ENCODE assay signal across 8 mouse cellular contexts in genomic region chr15:99502311-99502831, GRCm38 (mm10). TPM values are rescaled to one million over a fixed set of nuclear protein-coding genes. Genes with fewer than 3 reads are reported as not detected.
DNase-seq lines count a peak whose midpoint lies in the region; ATAC-seq lines count a peak whose summit lies in the region.
"Had no signal": no experiment of that assay in that cellular context is flagged by ENCODE, and none has a peak within 500 bp of the region (broad histone marks: within the 10 kb centered on the region; RNA-seq: fewer than 3 reads in every experiment).

No protein-coding gene starts in this region.

- H3K27me3 ChIP-seq in lung, embryonic 16.5 days (ENCODE audit: control insufficient read depth, insufficient read depth, low read depth, low read length) = no peaks in the 10 kb centered on the region
- H3K27me3 ChIP-seq in forebrain, embryonic 16.5 days (replicated peaks; ENCODE audit: control insufficient read depth, insufficient read depth, low read length) = no peaks in the 10 kb centered on the region
- no peaks in the 10 kb centered on the region for H3K27me3 ChIP-seq in kidney, embryonic 15.5 days
- H3K27me3 ChIP-seq in neural tube, embryonic 14.5 days (ENCODE audit: control insufficient read depth, insufficient read depth, low read length) = no peaks in the 10 kb centered on the region

- H3K27ac ChIP-seq in lung, embryonic 16.5 days (ENCODE audit: low read length) = peak overlapping the region; percentile 45; the same call in 1 of the 2 replicates
- peak overlapping the region; percentile 51 for H3K27ac ChIP-seq in forebrain, embryonic 16.5 days (ENCODE audit: low read length)
- peak overlapping the region; percentile 92 for H3K27ac ChIP-seq in kidney, embryonic 15.5 days
- H3K27ac ChIP-seq in neural tube, embryonic 14.5 days (ENCODE audit: low read depth, low read length) = peak overlapping the region; percentile 45
- H3K27ac ChIP-seq: liver, embryonic 14.5 days had no signal

- no peaks in the 10 kb centered on the region for H3K9me3 ChIP-seq in lung, embryonic 16.5 days (ENCODE audit: control insufficient read depth, low read length)
- H3K9me3 ChIP-seq in forebrain, embryonic 16.5 days (ENCODE audit: control insufficient read depth, low read length) = no peaks in the 10 kb centered on the region
- no peaks in the 10 kb centered on the region for H3K9me3 ChIP-seq in kidney, embryonic 15.5 days (replicated peaks)
- H3K9me3 ChIP-seq in neural tube, embryonic 14.5 days (ENCODE audit: control insufficient read depth, low read length) = no peaks in the 10 kb centered on the region

- no peak overlapping the region for H3K4me2 ChIP-seq in lung, embryonic 16.5 days (ENCODE audit: low read depth, low read length)
- H3K4me2 ChIP-seq in forebrain, embryonic 16.5 days (ENCODE audit: low read length) = no peak overlapping the region
- H3K4me2 ChIP-seq in kidney, embryonic 15.5 days = peak overlapping the region; percentile 38
- no peak overlapping the region for H3K4me2 ChIP-seq in neural tube, embryonic 14.5 days (ENCODE audit: low read depth, low read length)

- 42% methylated on average over 12 of the region's 12 CpGs for WGBS in lung, embryonic 16.5 days
- 56% methylated on average over 12 of the region's 12 CpGs for WGBS in forebrain, embryonic 16.5 days
- 22% methylated on average over 12 of the region's 12 CpGs for WGBS in kidney, embryonic 15.5 days
- 34% methylated on average over 12 of the region's 12 CpGs for WGBS in neural tube, embryonic 14.5 days

- no peak overlapping the region for H3K9ac ChIP-seq in lung, embryonic 16.5 days (ENCODE audit: low read length)
- no peak overlapping the region for H3K9ac ChIP-seq in forebrain, embryonic 16.5 days (replicated peaks; ENCODE audit: low read depth, low read length)
- H3K9ac ChIP-seq in kidney, embryonic 15.5 days = no peak overlapping the region
- H3K9ac ChIP-seq in neural tube, embryonic 14.5 days (replicated peaks; ENCODE audit: low read depth, low read length) = no peak overlapping the region
- H3K9ac ChIP-seq: liver, embryonic 14.5 days had no signal

- H3K36me3 ChIP-seq in lung, embryonic 16.5 days (ENCODE audit: control insufficient read depth, insufficient read depth, low read length) = no peaks in the 10 kb centered on the region
- H3K36me3 ChIP-seq in forebrain, embryonic 16.5 days (ENCODE audit: control insufficient read depth, insufficient read depth) = no peaks in the 10 kb centered on the region
- H3K36me3 ChIP-seq in kidney, embryonic 15.5 days = no peaks in the 10 kb centered on the region
- H3K36me3 ChIP-seq in neural tube, embryonic 14.5 days (ENCODE audit: control insufficient read depth, insufficient read depth, low read length) = no peaks in the 10 kb centered on the region

- no peak for ATAC-seq in lung, embryonic 16.5 days (ENCODE audit: low read depth)
- ATAC-seq in forebrain, embryonic 16.5 days = peak; percentile 51
- peak; percentile 52 for ATAC-seq in kidney, embryonic 15.5 days (replicated peaks; ENCODE audit: low FRiP score)
- ATAC-seq in neural tube, embryonic 14.5 days (ENCODE audit: low read depth) = peak; percentile 22; the same call in 1 of the 2 replicates
- no peak for ATAC-seq in monocyte, adult 5-6 weeks (replicated peaks; ENCODE audit: insufficient number of reproducible peaks, low FRiP score, low TSS enrichment, poor library complexity, severe bottlenecking)

- DNase-seq in lung, adult 18-20 months = no peak
- no peak for DNase-seq in spleen, postnatal 36 days (ENCODE audit: low spot score in 2 of 2)

- H3K4me3 ChIP-seq in lung, embryonic 16.5 days (ENCODE audit: low read length) = no peak overlapping the region
- no peak overlapping the region for H3K4me3 ChIP-seq in forebrain, embryonic 16.5 days (replicated peaks; ENCODE audit: low read length)
- H3K4me3 ChIP-seq in kidney, embryonic 15.5 days (replicated peaks) = no peak overlapping the region
- no peak overlapping the region for H3K4me3 ChIP-seq in neural tube, embryonic 14.5 days (ENCODE audit: low read depth, low read length)

- H3K4me1 ChIP-seq in lung, embryonic 16.5 days (replicated peaks; ENCODE audit: control insufficient read depth, insufficient read depth, low read length) = peaks cover 74% of the 10 kb centered on the region
- H3K4me1 ChIP-seq in forebrain, embryonic 16.5 days (replicated peaks; ENCODE audit: control insufficient read depth, insufficient read depth, low read length) = peaks cover 20% of the 10 kb centered on the region
- H3K4me1 ChIP-seq in kidney, embryonic 15.5 days = peaks cover 89% of the 10 kb centered on the region
- H3K4me1 ChIP-seq in neural tube, embryonic 14.5 days (ENCODE audit: control insufficient read depth, insufficient read depth, low read length) = peaks cover 16% of the 10 kb centered on the region; the same call in 1 of the 2 replicates

RNA-seq across cellular contexts. Expression of gene Faim2, which starts 25.6 kb away (rescaled TPM):
- polyA plus RNA-seq in lung, embryonic 16.5 days (2015; fragmentation: Nextera tagmentation; extraction: Ambion mirVana) = 0.93 and 0.94 TPM in 2 replicates
- 20.8 and 29.8 TPM in 2 replicates for polyA plus RNA-seq in forebrain, embryonic 16.5 days (2015; fragmentation: Nextera tagmentation; extraction: Ambion mirVana)
- 0.30 and 1.1 TPM in 2 replicates for polyA plus RNA-seq in kidney, embryonic 15.5 days (2015; fragmentation: Nextera tagmentation; extraction: Ambion mirVana)
- polyA plus RNA-seq in neural tube, embryonic 14.5 days (2014; fragmentation: Nextera tagmentation; extraction: Ambion mirVana) = 24.0 and 32.0 TPM in 2 replicates
- 0.11 TPM in 1 of 3 replicates, not detected in the others for total RNA-seq in monocyte, adult 5-6 weeks (2017)
- polyA plus RNA-seq: liver, embryonic 14.5 days had no signal

RNA-seq across cellular contexts. Expression of gene Bcdin3d, which starts 27.8 kb away (rescaled TPM):
- polyA plus RNA-seq in lung, embryonic 16.5 days (2015; fragmentation: Nextera tagmentation; extraction: Ambion mirVana) = 13.4 and 13.7 TPM in 2 replicates
- 23.5 and 24.4 TPM in 2 replicates for polyA plus RNA-seq in forebrain, embryonic 16.5 days (2015; fragmentation: Nextera tagmentation; extraction: Ambion mirVana)
- polyA plus RNA-seq in kidney, embryonic 15.5 days (2015; fragmentation: Nextera tagmentation; extraction: Ambion mirVana) = 15.6 and 17.3 TPM in 2 replicates
- polyA plus RNA-seq in neural tube, embryonic 14.5 days (2014; fragmentation: Nextera tagmentation; extraction: Ambion mirVana) = 19.7 and 20.2 TPM in 2 replicates
- 6.8 to 12.5 TPM (median 7.3 TPM) in 3 replicates for total RNA-seq in monocyte, adult 5-6 weeks (2017)

RNA-seq across cellular contexts. Expression of gene Nckap5l, which starts 44.8 kb away (rescaled TPM):
- 7.5 and 9.5 TPM in 2 replicates for polyA plus RNA-seq in lung, embryonic 16.5 days (2015; fragmentation: Nextera tagmentation; extraction: Ambion mirVana)
- 12.5 and 12.7 TPM in 2 replicates for polyA plus RNA-seq in forebrain, embryonic 16.5 days (2015; fragmentation: Nextera tagmentation; extraction: Ambion mirVana)
- 9.5 and 11.1 TPM in 2 replicates for polyA plus RNA-seq in kidney, embryonic 15.5 days (2015; fragmentation: Nextera tagmentation; extraction: Ambion mirVana)
- polyA plus RNA-seq in neural tube, embryonic 14.5 days (2014; fragmentation: Nextera tagmentation; extraction: Ambion mirVana) = 16.5 and 18.7 TPM in 2 replicates
- 1.2 to 3.4 TPM (median 1.2 TPM) in 3 replicates for total RNA-seq in monocyte, adult 5-6 weeks (2017)

Comparison
In these comparisons a context has a peak if more than half of its experiments do, and no peak if none do; other contexts are left out.
1. ATAC-seq: peak in forebrain, embryonic 16.5 days (single experiment), kidney, embryonic 15.5 days (single experiment) and neural tube, embryonic 14.5 days (single experiment); none in lung, embryonic 16.5 days (single experiment) and monocyte, adult 5-6 weeks (single experiment).
2. RNA of gene Faim2, which starts 25.6 kb away (polyA plus RNA-seq): 24.0 to 32.0 TPM in neural tube, embryonic 14.5 days and 20.8 to 29.8 TPM in forebrain, embryonic 16.5 days; 0.30 to 1.1 TPM in kidney, embryonic 15.5 days and 0.93 to 0.94 TPM in lung, embryonic 16.5 days; every median in the first group is over 10 times any median in the second.
3. Peak in every context shown above with its lines, with median percentiles within 50 percentile points of each other: H3K27ac ChIP-seq.